Mouse (Mus musculus): ENCODE results near the gene Rph3al. TPM values are rescaled to one million over a fixed set of nuclear protein-coding genes. Genes with fewer than 3 reads are reported as not detected.

Gene Rph3al
- polyA plus RNA-seq (2015; fragmentation: Nextera tagmentation; extraction: Ambion mirVana): 1.1 and 1.5 TPM in 2 replicates

GRCm38 (mm10) chr11:75938379-75938906 is at the start of gene Rph3al:
Gene Rph3al, minus strand, starts transcription at chr11:75938429.
- H3K27ac ChIP-seq (replicated peaks): peak within 1 kb of the TSS; percentile 47

GRCm38 (mm10) chr11:75985948-75986347 is 47.7 kb upstream of the Rph3al start:
- ATAC-seq (replicated peaks): no peak
- Histone ChIP-seq H3K9me3 (no peaks in the 10 kb centered on the region), H3K9ac (replicated peaks) (no peak overlapping the region), H3K4me3 (no peak overlapping the region), H3K27ac (replicated peaks) (no peak overlapping the region), H3K36me3 (no peaks in the 10 kb centered on the region), H3K27me3 (no peaks in the 10 kb centered on the region; the same call in 1 of the 2 replicates), H3K4me1 (no peaks in the 10 kb centered on the region), H3K4me2 (replicated peaks) (no peak overlapping the region)
- 71% methylated on average over 7 of the region's 7 CpGs for WGBS

More at GRCm38 (mm10) chr11:75938379-75938906, at the start of gene Rph3al:
- Histone ChIP-seq H3K4me1 (peaks cover 8% of the 10 kb centered on the region), H3K36me3 (no peaks in the 10 kb centered on the region), H3K4me3 (no peak within 1 kb of the TSS), H3K27me3 (no peaks in the 10 kb centered on the region), H3K9ac (replicated peaks) (no peak within 1 kb of the TSS), H3K9me3 (no peaks in the 10 kb centered on the region), H3K4me2 (replicated peaks) (no peak within 1 kb of the TSS)
- 73% methylated on average over 6 of the region's 6 CpGs for WGBS
- no peak for ATAC-seq (replicated peaks)

GRCm38 (mm10) chr11:75984581-75984980 is 46.4 kb upstream of the Rph3al start:
- H3K4me2 ChIP-seq (replicated peaks): no peak overlapping the region
- no peak overlapping the region for H3K9ac ChIP-seq (replicated peaks)
- ATAC-seq (replicated peaks): no peak
- no peaks in the 10 kb centered on the region for H3K36me3 ChIP-seq
- WGBS: 82% methylated on average over 1 of the region's 1 CpGs
- no peak overlapping the region for H3K4me3 ChIP-seq
- no peak overlapping the region for H3K27ac ChIP-seq (replicated peaks)
- no peaks in the 10 kb centered on the region; the same call in 1 of the 2 replicates for H3K27me3 ChIP-seq
- H3K9me3 ChIP-seq: no peaks in the 10 kb centered on the region
- no peaks in the 10 kb centered on the region for H3K4me1 ChIP-seq

- ATAC-seq (replicated peaks): no peak
- H3K36me3 ChIP-seq: no peaks in the 10 kb centered on the region
- H3K4me3 ChIP-seq: no peak overlapping the region
- no peak overlapping the region for H3K4me2 ChIP-seq (replicated peaks)
- H3K9me3 ChIP-seq: no peaks in the 10 kb centered on the region
- 65% methylated on average over 4 of the region's 4 CpGs for WGBS
- no peak overlapping the region for H3K9ac ChIP-seq (replicated peaks)
- no peaks in the 10 kb centered on the region; the same call in 1 of the 2 replicates for H3K27me3 ChIP-seq
- H3K4me1 ChIP-seq: no peaks in the 10 kb centered on the region
- no peak overlapping the region for H3K27ac ChIP-seq (replicated peaks)
Measured at GRCm38 (mm10) chr11:75983194-75983593, 45.0 kb upstream of the Rph3al start.

GRCm38 (mm10) chr11:75980413-75980812 is 42.2 kb upstream of the Rph3al start:
- Histone ChIP-seq H3K4me2 (replicated peaks) (no peak overlapping the region), H3K4me3 (no peak overlapping the region), H3K27me3 (no peaks in the 10 kb centered on the region), H3K36me3 (no peaks in the 10 kb centered on the region), H3K27ac (replicated peaks) (no peak overlapping the region), H3K9me3 (no peaks in the 10 kb centered on the region), H3K4me1 (no peaks in the 10 kb centered on the region), H3K9ac (replicated peaks) (no peak overlapping the region)
- no peak for ATAC-seq (replicated peaks)
- 32% methylated on average over 2 of the region's 2 CpGs for WGBS

- H3K4me3 ChIP-seq: no peak overlapping the region
- H3K4me1 ChIP-seq: peaks cover 2% of the 10 kb centered on the region
- no peak overlapping the region for H3K27ac ChIP-seq (replicated peaks)
- no peak overlapping the region for H3K9ac ChIP-seq (replicated peaks)
- H3K27me3 ChIP-seq: no peaks in the 10 kb centered on the region
- H3K9me3 ChIP-seq: no peaks in the 10 kb centered on the region
- no peak overlapping the region for H3K4me2 ChIP-seq (replicated peaks)
- no peak for ATAC-seq (replicated peaks)
- H3K36me3 ChIP-seq: no peaks in the 10 kb centered on the region
- 81% methylated on average over 6 of the region's 6 CpGs for WGBS
Measured at GRCm38 (mm10) chr11:75978051-75978450, 39.8 kb upstream of the Rph3al start.

GRCm38 (mm10) chr11:75976748-75977147 is 38.5 kb upstream of the Rph3al start:
- Histone ChIP-seq H3K4me1 (peaks cover 5% of the 10 kb centered on the region), H3K4me3 (no peak overlapping the region), H3K36me3 (no peaks in the 10 kb centered on the region), H3K4me2 (replicated peaks) (no peak overlapping the region), H3K9ac (replicated peaks) (no peak overlapping the region), H3K27ac (replicated peaks) (no peak overlapping the region), H3K27me3 (no peaks in the 10 kb centered on the region), H3K9me3 (no peaks in the 10 kb centered on the region)
- whole genome bisulfite sequencing: 78% methylated on average over 8 of the region's 8 CpGs
- no peak for ATAC-seq (replicated peaks)

- Histone ChIP-seq H3K27ac (replicated peaks) (no peak overlapping the region), H3K9ac (replicated peaks) (no peak overlapping the region), H3K27me3 (no peaks in the 10 kb centered on the region), H3K36me3 (no peaks in the 10 kb centered on the region), H3K4me1 (peaks cover 5% of the 10 kb centered on the region), H3K4me2 (replicated peaks) (no peak overlapping the region), H3K9me3 (no peaks in the 10 kb centered on the region), H3K4me3 (no peak overlapping the region)
- no peak for ATAC-seq (replicated peaks)
- WGBS: 88% methylated on average over 1 of the region's 1 CpGs
Measured at GRCm38 (mm10) chr11:75973988-75974387, 35.8 kb upstream of the Rph3al start.

- no peaks in the 10 kb centered on the region for H3K36me3 ChIP-seq
- no peak overlapping the region for H3K27ac ChIP-seq (replicated peaks)
- no peak overlapping the region for H3K9ac ChIP-seq (replicated peaks)
- no peak overlapping the region for H3K4me3 ChIP-seq
- no peaks in the 10 kb centered on the region for H3K9me3 ChIP-seq
- H3K4me1 ChIP-seq: peaks cover 5% of the 10 kb centered on the region
- ATAC-seq (replicated peaks): no peak
- 15% methylated on average over 7 of the region's 7 CpGs for WGBS
- H3K4me2 ChIP-seq (replicated peaks): no peak overlapping the region
- H3K27me3 ChIP-seq: no peaks in the 10 kb centered on the region
Measured at GRCm38 (mm10) chr11:75972916-75973567, 34.8 kb upstream of the Rph3al start.

- H3K4me3 ChIP-seq: no peak overlapping the region
- no peak overlapping the region for H3K4me2 ChIP-seq (replicated peaks)
- ATAC-seq (replicated peaks): no peak
- peaks cover 7% of the 10 kb centered on the region for H3K4me1 ChIP-seq
- H3K27me3 ChIP-seq: no peaks in the 10 kb centered on the region
- 78% methylated on average over 3 of the region's 3 CpGs for WGBS
- H3K36me3 ChIP-seq: no peaks in the 10 kb centered on the region
- no peak overlapping the region for H3K27ac ChIP-seq (replicated peaks)
- no peak overlapping the region for H3K9ac ChIP-seq (replicated peaks)
- H3K9me3 ChIP-seq: no peaks in the 10 kb centered on the region
Measured at GRCm38 (mm10) chr11:75972188-75972587, 34.0 kb upstream of the Rph3al start.

GRCm38 (mm10) chr11:75970629-75971028 is 32.4 kb upstream of the Rph3al start:
- Histone ChIP-seq H3K4me3 (no peak overlapping the region), H3K27me3 (peaks cover 3% of the 10 kb centered on the region; the same call in 1 of the 2 replicates)
- WGBS: 23% methylated on average over 3 of the region's 3 CpGs

GRCm38 (mm10) chr11:75968761-75969160 is 30.5 kb upstream of the Rph3al start:
- no peak for ATAC-seq (replicated peaks)
- WGBS: 86% methylated on average over 6 of the region's 6 CpGs
- H3K4me1 ChIP-seq: peaks cover 32% of the 10 kb centered on the region
- H3K4me2 ChIP-seq (replicated peaks): no peak overlapping the region
- H3K4me3 ChIP-seq: no peak overlapping the region
- H3K9ac ChIP-seq (replicated peaks): no peak overlapping the region
- H3K36me3 ChIP-seq: no peaks in the 10 kb centered on the region
- H3K27me3 ChIP-seq: peaks cover 3% of the 10 kb centered on the region; the same call in 1 of the 2 replicates
- no peak overlapping the region for H3K27ac ChIP-seq (replicated peaks)
- H3K9me3 ChIP-seq: no peaks in the 10 kb centered on the region

More at GRCm38 (mm10) chr11:75970629-75971028, 32.4 kb upstream of the Rph3al start:
- Histone ChIP-seq H3K4me1 (peaks cover 22% of the 10 kb centered on the region), H3K36me3 (no peaks in the 10 kb centered on the region), H3K4me2 (replicated peaks) (no peak overlapping the region), H3K27ac (replicated peaks) (no peak overlapping the region), H3K9me3 (no peaks in the 10 kb centered on the region), H3K9ac (replicated peaks) (no peak overlapping the region)
- ATAC-seq (replicated peaks): no peak
